Comparison of ENCODE assay signal across 25 mouse cellular contexts in genomic region chr2:144640101-144640500, GRCm38 (mm10). TPM values are rescaled to one million over a fixed set of nuclear protein-coding genes. Genes with fewer than 3 reads are reported as not detected.
A peak's percentile ranks its signal among the peaks of the same experiment; 100 is the strongest.
DNase-seq lines count a peak whose midpoint lies in the region; ATAC-seq lines count a peak whose summit lies in the region.
"Had no signal": no experiment of that assay in that cellular context is flagged by ENCODE, and none has a peak within 500 bp of the region (broad histone marks: within the 10 kb centered on the region; RNA-seq: fewer than 3 reads in every experiment).

No protein-coding gene starts in this region.

- H3K36me3 ChIP-seq in midbrain, embryonic 11.5 days (ENCODE audit: control insufficient read depth, insufficient read depth, low read length) = no peaks in the 10 kb centered on the region
- no peaks in the 10 kb centered on the region for H3K36me3 ChIP-seq in midbrain, embryonic 15.5 days (replicated peaks)
- H3K36me3 ChIP-seq: embryonic facial prominence, embryonic 12.5 days; forebrain, embryonic 12.5 days; forebrain, embryonic 15.5 days; heart, embryonic 10.5 days; heart, embryonic 13.5 days had no signal

- WGBS in midbrain, embryonic 11.5 days = 70% methylated on average over 7 of the region's 7 CpGs
- 62% methylated on average over 7 of the region's 7 CpGs for WGBS in midbrain, embryonic 15.5 days

- DNase-seq in embryo, embryonic 10 days (ENCODE audit: low spot score) = peak; percentile 9
- no peak for DNase-seq in embryo, embryonic 9.5 days (ENCODE audit: extremely low spot score)
- peak; percentile 50 for DNase-seq in heart, adult 11 months
- no peak for DNase-seq in heart, postnatal 4 days
- no peak for DNase-seq in midbrain, embryonic 11.5 days (ENCODE audit: low spot score, missing footprints)
- DNase-seq in thymus, adult 18-20 months = no peak
- DNase-seq: adrenal gland, adult 8-10 months; adrenal gland, postnatal 25 days; cerebellum, adult 11-12 months; cerebellum, adult 8-10 months; cerebellum, postnatal 36 days; gastrocnemius, postnatal 25 days; heart, adult 2 months; heart, postnatal 14 days had no signal

- ATAC-seq in midbrain, embryonic 11.5 days (ENCODE audit: low FRiP score) = peak; percentile 57
- ATAC-seq in midbrain, embryonic 15.5 days (replicated peaks) = no peak
- ATAC-seq: activated CD4-positive, CD25-positive, alpha-beta regulatory T cell, adult 4 months; forebrain, embryonic 15.5 days; hindbrain, postnatal 0 days; inflammation-experienced regulatory T-cells, adult 6 months had no signal

- H3K4me3 ChIP-seq in midbrain, embryonic 11.5 days (ENCODE audit: low read depth, low read length) = no peak overlapping the region
- no peak overlapping the region for H3K4me3 ChIP-seq in midbrain, embryonic 15.5 days
- H3K4me3 ChIP-seq: embryonic facial prominence, embryonic 12.5 days; erythroblast, embryonic 14.5 days; forebrain, embryonic 12.5 days; forebrain, embryonic 15.5 days; heart, adult 2 months; heart, embryonic 10.5 days; heart, embryonic 13.5 days had no signal

- no peak overlapping the region for H3K27ac ChIP-seq in midbrain, embryonic 11.5 days (ENCODE audit: low read depth, low read length)
- H3K27ac ChIP-seq in midbrain, embryonic 15.5 days = no peak overlapping the region
- H3K27ac ChIP-seq: embryonic facial prominence, embryonic 12.5 days; forebrain, embryonic 12.5 days; forebrain, embryonic 15.5 days; heart, adult 2 months; heart, embryonic 10.5 days; heart, embryonic 13.5 days; hindbrain, embryonic 14.5 days; hindbrain, postnatal 0 days had no signal

- no peaks in the 10 kb centered on the region for H3K4me1 ChIP-seq in midbrain, embryonic 11.5 days (ENCODE audit: control insufficient read depth, insufficient read depth, low read length)
- H3K4me1 ChIP-seq in midbrain, embryonic 15.5 days = 0 out of 2 replicates have a peak, but pooled peaks cover 2% of the 10 kb centered on the region
- H3K4me1 ChIP-seq: embryonic facial prominence, embryonic 12.5 days had no signal

- no peaks in the 10 kb centered on the region for H3K9me3 ChIP-seq in midbrain, embryonic 11.5 days (ENCODE audit: control insufficient read depth, low read length)
- H3K9me3 ChIP-seq in midbrain, embryonic 15.5 days = no peaks in the 10 kb centered on the region
- H3K9me3 ChIP-seq: embryonic facial prominence, embryonic 12.5 days; forebrain, embryonic 12.5 days; forebrain, embryonic 15.5 days; heart, embryonic 10.5 days; heart, embryonic 13.5 days had no signal

- H3K27me3 ChIP-seq in midbrain, embryonic 11.5 days (ENCODE audit: control insufficient read depth, insufficient read depth, low read length) = no peaks in the 10 kb centered on the region
- no peaks in the 10 kb centered on the region for H3K27me3 ChIP-seq in midbrain, embryonic 15.5 days (replicated peaks)
- H3K27me3 ChIP-seq: embryonic facial prominence, embryonic 12.5 days; forebrain, embryonic 12.5 days; forebrain, embryonic 15.5 days; heart, embryonic 13.5 days had no signal

- no peak overlapping the region for H3K4me2 ChIP-seq in midbrain, embryonic 11.5 days
- no peak overlapping the region for H3K4me2 ChIP-seq in midbrain, embryonic 15.5 days
- H3K4me2 ChIP-seq: embryonic facial prominence, embryonic 12.5 days; forebrain, embryonic 12.5 days; forebrain, embryonic 15.5 days; heart, embryonic 13.5 days; hindbrain, embryonic 14.5 days had no signal

- no peak overlapping the region for H3K9ac ChIP-seq in midbrain, embryonic 11.5 days (ENCODE audit: low read length)
- no peak overlapping the region for H3K9ac ChIP-seq in midbrain, embryonic 15.5 days
- H3K9ac ChIP-seq: embryonic facial prominence, embryonic 12.5 days; forebrain, embryonic 12.5 days; forebrain, embryonic 15.5 days; heart, embryonic 13.5 days; hindbrain, embryonic 14.5 days had no signal

RNA-seq across cellular contexts. Expression of gene Dtd1, which starts 40.4 kb away (rescaled TPM):
- total RNA-seq in heart, postnatal 4 days (2021) = 10 to 100 TPM; 12.4 to 13.3 TPM
- 36.4 and 40.1 TPM in 2 replicates for polyA plus RNA-seq in midbrain, embryonic 11.5 days (2014; fragmentation: Nextera tagmentation; extraction: Ambion mirVana)
- polyA plus RNA-seq in midbrain, embryonic 15.5 days (2015; fragmentation: Nextera tagmentation; extraction: Ambion mirVana) = 141 and 148 TPM in 2 replicates

RNA-seq across cellular contexts. Expression of gene Smim26, which starts 46.2 kb away (rescaled TPM):
- total RNA-seq in heart, postnatal 4 days (2021) = 10 to 100 TPM; 52.3 to 53.8 TPM
- polyA plus RNA-seq in midbrain, embryonic 11.5 days (2014; fragmentation: Nextera tagmentation; extraction: Ambion mirVana) = 42.7 and 44.5 TPM in 2 replicates
- 53.0 and 53.2 TPM in 2 replicates for polyA plus RNA-seq in midbrain, embryonic 15.5 days (2015; fragmentation: Nextera tagmentation; extraction: Ambion mirVana)
- polyA plus RNA-seq: erythroblast, embryonic 14.5 days had no signal

Comparison
In these comparisons a context has a peak if more than half of its experiments do, and no peak if none do; other contexts are left out.
1. DNase-seq: peak in embryo, embryonic 10 days (single experiment) and heart, adult 11 months (single experiment); none in embryo, embryonic 9.5 days (single experiment), heart, postnatal 4 days (single experiment), midbrain, embryonic 11.5 days (single experiment) and thymus, adult 18-20 months (0 of 2).